Mouse (Mus musculus) monocyte, adult 5-6 weeks (primary cell): ENCODE measurements around the gene Fam184a. TPM values are rescaled to one million over a fixed set of nuclear protein-coding genes. Genes with fewer than 3 reads are reported as not detected.
A peak's percentile ranks its signal among the peaks of the same experiment; 100 is the strongest.

Experiments
- ATAC-seq: fragments of 153-309, 156-312 bp; replicated peaks from 2 replicates; pipeline ENCODE4 v1.8.0; 2017; ENCODE audit warnings: mild to moderate bottlenecking; ENCODE audit not compliant: low TSS enrichment, insufficient number of reproducible peaks, severe bottlenecking, poor library complexity, low FRiP score
- total RNA-seq: library from RNA; stranded (forward); fragments of 200-1000, 200-491, 200-594 nt; gene quantifications from 3 replicates; pipeline ENCODE4 v1.2.3, GENCODE M21; 2017

Fam184a gene
- total RNA-seq, 1 experiment from 2014 or later = 7.1 TPM

- peak; percentile 62 for ATAC-seq
Observed at GRCm38 (mm10) chr10:53615850-53616616, 134.9 kb downstream of the Fam184a start.

GRCm38 (mm10) chr10:53613955-53614354, 137.0 kb downstream of the Fam184a start:
- no peak for ATAC-seq

- ATAC-seq = no peak
Observed at GRCm38 (mm10) chr10:53612172-53612571, 138.8 kb downstream of the Fam184a start.

GRCm38 (mm10) chr10:53608274-53608673, 142.6 kb downstream of the Fam184a start:
- no peak for ATAC-seq

- ATAC-seq = no peak
Observed at GRCm38 (mm10) chr10:53605328-53605727, 145.6 kb downstream of the Fam184a start.

- ATAC-seq = no peak
Observed at GRCm38 (mm10) chr10:53598821-53599220, 152.1 kb downstream of the Fam184a start.

- no peak for ATAC-seq
Observed at GRCm38 (mm10) chr10:53597121-53597881, 153.6 kb downstream of the Fam184a start.

- ATAC-seq = peak; percentile 93
Observed at GRCm38 (mm10) chr10:53596677-53597120, 154.2 kb downstream of the Fam184a start, which contains the start of gene Asf1a. Gene Asf1a, plus strand, starts transcription at chr10:53596757.

- peak; percentile 30 for ATAC-seq
Observed at GRCm38 (mm10) chr10:53595744-53596676, 154.9 kb downstream of the Fam184a start.

GRCm38 (mm10) chr10:53585777-53586176, 165.1 kb downstream of the Fam184a start:
- no peak for ATAC-seq

Other genes with a start within 250 kb of the Fam184a start
- gene Asf1a, start 154.4 kb downstream of the Fam184a start, total RNA-seq = 20.2 to 27.3 TPM (median 24.3 TPM) in 3 replicates
- 21.5 to 39.5 TPM (median 37.9 TPM) in 3 replicates for gene Mcm9, start 120.7 kb downstream of the Fam184a start, total RNA-seq